Mouse (Mus musculus) bone marrow, adult 2 months (tissue): ENCODE results near the gene Abca5. TPM values are rescaled to one million over a fixed set of nuclear protein-coding genes. Genes with fewer than 3 reads are reported as not detected.

Experiments used
- H3K27ac ChIP-seq: fragments of 200-500 bp; 2 replicates; pipeline ENCODE4 v1.5.1; 2012; ENCODE audit warnings: low read depth, mild to moderate bottlenecking, control low read depth, inconsistent platforms, low read length; ENCODE audit not compliant: control insufficient read depth, poor library complexity, insufficient read depth
- H3K4me1 ChIP-seq: fragments of 200-500 bp; 2 replicates; pipeline ENCODE4 v1.6.1; 2011; ENCODE audit warnings: low read length; ENCODE audit not compliant: control insufficient read depth, insufficient read depth
- H3K4me3 ChIP-seq: fragments of 200-500 bp; replicated peaks from 2 replicates; pipeline ENCODE3; 2011; ENCODE audit warnings: mild to moderate bottlenecking, low read depth, low read length, control low read depth; ENCODE audit not compliant: control insufficient read depth
- CTCF ChIP-seq: fragments of 200-500 bp; IDR thresholded peaks from 2 replicates; pipeline ENCODE4 v1.5.1; 2011; ENCODE audit warnings: low read length, control low read depth; ENCODE audit not compliant: control insufficient read depth, insufficient read depth
- POLR2A ChIP-seq: fragments of 200-500 bp; IDR thresholded peaks from 2 replicates; pipeline ENCODE4 v1.6.1; 2011; ENCODE audit warnings: low read depth, mild to moderate bottlenecking, control low read depth, low read length, borderline replicate concordance; ENCODE audit not compliant: control insufficient read depth
- WGBS: fragments of 180-500 bp; shearing (Covaris S2); methylation state at CpG from one replicate; pipeline ENCODE4 v1.1.7; 2018; 5-methylcytosine and 5-hydroxymethylcytosine counted together
- polyA plus RNA-seq: library from polyadenylated mRNA; stranded (reverse); fragments of >200 nt; gene quantifications from 2 replicates; pipeline ENCODE4 v1.2.4, GENCODE M21; 2011; ENCODE audit warnings: low replicate concordance; ENCODE audit not compliant: missing spikeins, insufficient read depth, insufficient read length

Gene Abca5
- polyA plus RNA-seq, 1 experiment = not detected

DNA sequence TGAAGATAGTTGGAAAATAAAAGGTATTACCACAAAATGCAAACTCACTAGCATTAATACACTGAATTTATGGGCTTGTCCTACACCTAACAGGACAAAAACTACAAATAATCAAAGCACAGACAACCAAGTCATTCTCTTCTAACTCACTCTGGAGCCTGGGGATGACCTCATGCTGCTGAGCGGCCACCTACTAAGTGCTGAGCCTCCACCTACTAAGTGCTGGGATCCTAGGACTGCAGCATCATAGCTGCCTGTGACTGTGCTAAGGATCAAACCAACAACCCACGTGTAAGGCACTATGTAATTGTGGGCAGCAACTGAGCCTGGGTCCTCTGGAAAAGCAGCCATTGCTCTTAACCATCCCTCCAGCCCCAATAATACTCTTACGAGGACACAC is 51.2 kb downstream of the Abca5 start:
- no peak for TF ChIP-seq CTCF
- no peak for TF ChIP-seq POLR2A
- H3K27ac ChIP-seq = no peak overlapping the region
- H3K4me1 ChIP-seq = no peaks in the 10 kb centered on the region; the same call in 1 of the 2 replicates
- H3K4me3 ChIP-seq = no peak overlapping the region
- 71% methylated on average over 3 of the region's 3 CpGs for WGBS

DNA sequence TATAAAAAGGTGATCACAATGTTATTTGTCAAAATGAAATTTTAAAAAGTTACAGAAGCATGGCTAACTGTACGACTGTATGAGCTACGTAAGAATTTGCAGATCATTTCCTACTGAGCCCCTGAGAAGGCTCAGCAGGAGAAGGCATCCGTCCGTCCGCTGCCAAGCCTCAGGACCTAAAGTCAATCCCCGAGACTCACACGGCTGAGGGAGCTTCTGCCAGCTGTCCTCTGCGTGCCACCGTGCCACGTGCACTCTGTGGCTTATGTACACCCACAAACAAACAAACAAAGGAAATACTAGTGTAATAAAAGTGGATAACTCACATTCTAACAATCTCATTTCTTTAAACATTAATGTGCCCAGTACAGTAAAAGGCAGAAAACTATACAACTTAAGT is 52.7 kb downstream of the Abca5 start:
- WGBS = 26% methylated on average over 10 of the region's 10 CpGs
- Histone ChIP-seq H3K27ac (no peak overlapping the region), H3K4me3 (peak overlapping the region; percentile 29), H3K4me1 (no peaks in the 10 kb centered on the region; the same call in 1 of the 2 replicates)
- TF ChIP-seq POLR2A = no peak
- TF ChIP-seq CTCF = no peak; the same call in 1 of the 2 replicates

DNA sequence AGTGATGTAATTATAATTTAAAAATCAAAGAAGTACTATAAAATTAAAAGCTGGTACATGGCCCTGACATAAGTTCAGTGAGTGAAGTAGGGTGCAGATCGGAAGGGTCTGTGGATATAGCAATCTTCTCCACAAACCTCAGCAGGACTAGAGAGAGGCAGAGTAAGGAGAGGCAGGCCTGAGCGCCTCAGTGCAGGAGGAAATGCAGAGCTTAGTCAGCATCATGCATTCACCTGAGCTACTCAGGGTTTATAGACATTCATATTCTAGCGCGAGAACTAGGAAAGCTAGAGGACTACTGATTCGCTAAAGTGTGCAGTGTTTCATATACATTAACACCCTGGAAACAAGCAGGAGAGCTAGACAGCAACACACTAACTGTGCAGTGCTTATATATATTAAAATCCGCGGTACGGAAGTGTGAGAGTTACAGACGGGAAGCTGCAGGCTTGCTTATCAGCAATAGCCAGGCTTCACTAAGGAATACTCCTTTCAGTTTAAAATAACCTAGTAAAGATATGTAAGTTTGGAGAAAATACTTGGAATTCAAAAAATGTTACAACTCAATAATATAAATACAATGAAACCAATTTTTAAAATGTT is 53.2 kb downstream of the Abca5 start:
- WGBS = 28% methylated on average over 9 of the region's 9 CpGs
- no peak overlapping the region for H3K4me3 ChIP-seq

DNA sequence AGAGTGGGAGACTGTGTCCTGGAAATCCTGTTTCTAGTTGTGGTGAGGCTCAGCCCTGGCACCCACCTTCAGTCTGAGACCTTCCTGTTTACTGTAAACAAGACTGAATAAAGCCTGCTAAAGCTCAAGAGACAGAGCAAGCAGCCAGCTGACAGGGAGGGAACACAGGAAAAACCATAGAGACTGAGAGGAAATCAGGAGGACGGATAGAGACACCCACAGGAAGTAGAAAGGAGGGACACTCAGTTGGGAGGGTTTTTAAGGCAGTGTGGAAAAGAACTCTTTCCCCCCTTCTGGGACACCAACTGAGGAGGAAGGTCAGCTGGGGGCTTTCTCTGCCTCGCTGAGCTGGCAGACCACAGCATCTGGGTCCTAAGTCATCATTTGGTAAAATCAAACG is 62.7 kb downstream of the Abca5 start:
- TF ChIP-seq POLR2A (no peak), CTCF (no peak)
- H3K27ac ChIP-seq = no peak overlapping the region
- WGBS = 40% methylated on average over 3 of the region's 3 CpGs
- H3K4me1 ChIP-seq = no peaks in the 10 kb centered on the region
- H3K4me3 ChIP-seq = no peak overlapping the region

More for the DNA sequence above, 53.2 kb downstream of the Abca5 start:
- no peak for TF ChIP-seq POLR2A
- no peak for TF ChIP-seq CTCF
- no peaks in the 10 kb centered on the region; the same call in 1 of the 2 replicates for H3K4me1 ChIP-seq
- H3K27ac ChIP-seq = no peak overlapping the region

DNA sequence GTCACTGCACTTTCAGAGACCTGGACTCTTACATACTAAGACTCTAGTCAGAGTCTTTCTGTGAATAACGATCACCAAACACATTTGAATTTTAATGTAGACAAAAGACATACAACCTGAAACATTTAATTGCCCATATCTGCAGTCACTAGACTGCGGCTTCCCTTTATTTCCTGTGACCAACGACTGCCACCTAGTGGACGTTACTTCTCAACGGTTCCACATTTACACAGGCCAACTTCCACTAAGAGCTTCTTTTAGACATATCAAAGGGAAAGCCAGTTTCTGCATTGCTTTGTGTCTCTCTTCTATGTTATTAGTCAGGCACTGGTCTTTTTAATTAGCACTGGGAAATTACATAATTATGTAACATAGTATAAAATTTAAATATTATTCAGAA is 65.8 kb downstream of the Abca5 start:
- no peaks in the 10 kb centered on the region for H3K4me1 ChIP-seq
- 3% methylated on average over 5 of the region's 5 CpGs for WGBS
- H3K4me3 ChIP-seq = no peak overlapping the region
- TF ChIP-seq POLR2A (no peak), CTCF (peak; percentile 21; the same call in 1 of the 2 replicates)
- no peak overlapping the region for H3K27ac ChIP-seq

DNA sequence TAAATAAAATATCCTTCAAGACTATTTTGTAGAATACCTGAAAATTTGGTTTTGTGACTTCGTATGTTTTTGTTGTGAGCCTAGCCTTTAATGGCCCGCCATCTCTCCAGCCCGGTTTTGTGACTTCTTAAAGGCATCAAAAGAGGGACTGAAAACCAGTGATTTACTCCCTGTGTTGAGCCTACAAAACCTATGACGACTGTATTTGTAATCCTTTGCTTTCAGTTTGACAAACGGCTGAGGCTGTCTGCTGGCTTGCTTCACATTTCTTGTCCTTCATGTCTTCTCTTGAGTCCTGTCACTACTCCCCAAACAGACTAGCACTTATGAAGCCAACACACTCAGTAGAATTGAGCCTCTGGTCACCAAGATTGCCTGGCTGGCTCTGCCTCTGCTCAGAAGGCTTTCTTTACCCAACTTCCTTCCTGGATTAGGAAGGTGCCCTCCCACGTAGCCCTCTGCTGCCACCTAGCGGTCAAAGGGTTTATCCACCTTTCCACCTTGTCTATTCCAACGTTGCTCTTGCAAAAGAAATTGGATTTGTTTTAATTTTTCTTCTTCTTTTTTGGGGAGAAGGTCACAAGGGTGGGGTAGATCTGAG is 69.2 kb downstream of the Abca5 start:
- no peak overlapping the region for H3K4me3 ChIP-seq
- 25% methylated on average over 8 of the region's 8 CpGs for WGBS
- H3K27ac ChIP-seq = no peak overlapping the region
- TF ChIP-seq POLR2A (no peak), CTCF (peak; percentile 99)
- H3K4me1 ChIP-seq = no peaks in the 10 kb centered on the region

DNA sequence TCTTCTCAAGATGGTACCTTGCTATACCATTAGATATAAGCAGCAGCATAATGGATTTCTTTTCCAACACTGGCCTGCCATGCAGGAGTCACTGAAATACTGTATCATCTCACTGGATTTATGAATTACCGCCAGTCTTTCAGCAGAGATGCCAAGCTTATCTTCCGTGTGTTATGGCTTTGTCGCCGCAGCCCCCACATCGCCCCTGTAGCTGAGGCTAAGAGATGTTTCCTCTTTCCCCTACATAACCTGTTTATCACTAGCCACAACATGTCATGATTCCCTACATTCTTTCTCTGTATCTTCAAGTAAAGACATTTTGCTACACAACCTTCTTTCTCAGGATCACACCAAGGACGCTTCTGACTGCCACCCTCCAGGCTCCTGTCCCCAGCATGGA is 70.3 kb downstream of the Abca5 start:
- Histone ChIP-seq H3K4me1 (no peaks in the 10 kb centered on the region), H3K27ac (no peak overlapping the region), H3K4me3 (no peak overlapping the region)
- TF ChIP-seq CTCF = no peak
- no peak for TF ChIP-seq POLR2A
- WGBS = 57% methylated on average over 6 of the region's 6 CpGs

DNA sequence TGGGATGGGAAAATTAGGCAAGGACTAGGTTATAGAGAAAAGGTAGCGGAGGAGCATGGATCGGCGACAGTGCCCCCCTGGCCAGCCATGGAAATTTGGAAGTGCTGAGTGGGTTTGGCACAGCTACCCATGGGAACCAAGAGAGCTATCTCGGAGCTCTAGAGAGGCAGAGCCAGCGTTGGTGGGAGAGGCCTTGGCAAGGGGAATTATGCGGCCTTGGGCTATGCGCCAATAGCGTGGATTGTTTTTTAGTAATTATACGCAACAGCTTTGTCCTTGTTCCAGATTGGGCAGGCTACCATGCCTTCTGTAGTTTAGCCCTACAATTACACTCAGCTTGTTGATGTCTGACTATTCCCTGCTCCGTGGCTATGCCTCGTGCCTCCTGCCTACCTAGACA is 70.8 kb downstream of the Abca5 start:
- Histone ChIP-seq H3K4me3 (no peak overlapping the region), H3K4me1 (no peaks in the 10 kb centered on the region), H3K27ac (no peak overlapping the region)
- TF ChIP-seq CTCF (no peak), POLR2A (no peak)
- WGBS = 90% methylated on average over 11 of the region's 11 CpGs
